Mouse (Mus musculus) 3134 (cell line): ENCODE results near the gene Tle1.
A peak's percentile ranks its signal among the peaks of the same experiment; 100 is the strongest.

Source experiments
- DNase-seq: peaks from one replicate; pipeline ENCODE4 v3.0.0-alpha.2; 2011; ENCODE audit warnings: low spot score; ENCODE audit not compliant: insufficient read length; ENCODE audit errors: extremely low read depth

Tle1 gene

GRCm38 (mm10) chr4:72200559-72201409 lies at the start of gene Tle1:
TSS of gene Tle1 (minus strand) at chr4:72200919.
- DNase-seq: peak; percentile 100

- DNase-seq: no peak
Measured at GRCm38 (mm10) chr4:72233584-72234219, 33.0 kb upstream of the Tle1 start.

- DNase-seq: no peak
Measured at GRCm38 (mm10) chr4:72232206-72232605, 31.5 kb upstream of the Tle1 start.

DNA sequence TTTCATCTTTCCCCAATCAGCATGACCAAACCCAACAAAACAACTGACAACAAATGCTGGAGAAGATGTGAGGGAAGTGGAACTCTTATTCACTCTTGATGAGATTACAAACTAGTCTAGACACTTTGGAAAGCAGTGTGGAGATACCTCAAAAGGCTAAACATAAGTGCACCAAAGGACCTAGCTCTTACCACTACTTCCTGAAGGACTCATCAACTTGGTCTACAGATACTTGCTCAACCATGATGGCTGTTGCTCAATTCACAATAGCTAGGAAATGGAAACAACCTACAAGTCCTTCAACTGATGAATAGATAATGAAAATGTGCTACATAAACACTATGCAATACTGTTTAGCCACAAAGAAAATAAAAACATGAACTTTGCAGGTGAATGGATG lies 30.1 kb upstream of the Tle1 start:
- no peak for DNase-seq

GRCm38 (mm10) chr4:72221629-72222028 lies 20.9 kb upstream of the Tle1 start:
- no peak for DNase-seq

DNA sequence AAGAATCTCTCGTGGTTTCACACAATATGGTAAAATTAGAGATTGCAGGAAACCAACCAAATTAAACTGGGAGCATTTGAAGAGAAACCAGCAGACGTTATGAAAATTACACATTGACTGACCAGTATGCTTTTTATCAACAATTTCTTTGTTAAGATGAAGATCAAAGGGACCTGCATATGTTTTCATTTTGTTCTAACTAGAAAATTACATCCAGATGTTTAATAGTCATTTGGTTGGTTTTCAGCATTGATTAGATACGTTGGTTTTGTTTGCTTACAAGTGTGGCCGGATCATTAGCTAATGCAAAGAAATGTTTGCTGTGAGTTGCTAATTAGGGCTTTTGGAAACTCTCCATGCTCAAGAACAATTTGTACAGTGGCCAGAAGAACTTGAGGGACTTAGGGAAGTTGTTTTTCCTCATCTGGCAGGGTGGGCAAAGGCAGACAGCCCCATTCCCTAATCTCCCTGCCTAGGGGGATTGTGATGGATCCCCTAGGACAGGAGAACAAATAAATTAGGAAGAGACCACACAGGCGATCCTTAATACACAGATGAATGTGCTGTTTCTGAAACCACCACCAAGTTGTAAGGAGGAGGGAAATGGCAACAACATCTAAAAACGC lies 3.8 kb upstream of the Tle1 start:
- no peak for DNase-seq

GRCm38 (mm10) chr4:72201521-72201991 lies 837 bp upstream of the Tle1 start:
- no peak for DNase-seq

DNA sequence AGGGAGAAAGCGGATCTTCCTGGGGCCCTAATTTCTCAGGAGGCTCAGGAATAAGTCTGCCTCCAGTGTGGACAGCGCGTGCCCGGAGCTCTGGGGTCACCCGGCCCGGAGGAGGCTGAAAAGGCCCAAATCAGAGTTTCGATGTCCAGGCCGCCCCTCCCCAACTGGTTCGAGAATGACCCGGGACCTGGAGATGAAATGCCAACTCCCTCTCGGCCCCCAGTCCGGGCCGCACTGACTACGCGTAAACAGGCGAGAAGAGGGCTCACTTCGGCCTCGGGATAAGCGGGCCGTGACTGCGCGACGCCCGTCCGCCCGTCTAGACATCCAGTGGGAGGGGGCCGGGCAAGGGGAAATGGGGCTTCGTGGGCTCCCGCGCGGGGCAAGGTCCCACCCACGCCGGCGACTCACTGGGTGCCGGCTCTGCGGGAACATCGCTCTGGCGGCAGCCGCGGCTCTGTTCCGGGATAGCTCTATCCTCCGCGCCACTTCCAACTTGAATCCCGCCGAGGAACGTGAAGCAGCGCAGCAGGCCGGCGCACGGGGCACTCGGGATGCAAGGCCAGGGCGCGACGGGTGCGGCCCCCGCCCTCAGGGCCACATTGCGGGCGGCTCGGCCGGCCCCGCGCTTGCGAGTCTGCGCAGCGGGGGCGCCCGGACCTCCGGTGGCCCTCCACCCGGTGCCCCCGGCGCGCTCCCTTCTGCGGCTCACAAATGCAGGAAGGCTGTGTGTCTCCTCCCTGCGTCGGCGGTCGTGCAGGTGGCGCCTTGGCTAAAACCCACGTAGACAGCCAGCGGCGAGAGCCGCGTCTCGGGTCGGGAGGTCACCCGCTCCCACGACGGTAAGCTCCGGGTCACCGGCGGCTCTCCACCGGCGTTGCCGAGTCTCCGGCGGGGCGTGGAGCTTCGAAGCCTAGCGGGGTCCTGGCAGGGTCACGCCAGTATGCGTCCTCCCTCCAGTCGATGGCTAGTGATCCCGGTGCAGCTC lies 854 bp downstream of the Tle1 start:
- DNase-seq: peak; percentile 79

DNA sequence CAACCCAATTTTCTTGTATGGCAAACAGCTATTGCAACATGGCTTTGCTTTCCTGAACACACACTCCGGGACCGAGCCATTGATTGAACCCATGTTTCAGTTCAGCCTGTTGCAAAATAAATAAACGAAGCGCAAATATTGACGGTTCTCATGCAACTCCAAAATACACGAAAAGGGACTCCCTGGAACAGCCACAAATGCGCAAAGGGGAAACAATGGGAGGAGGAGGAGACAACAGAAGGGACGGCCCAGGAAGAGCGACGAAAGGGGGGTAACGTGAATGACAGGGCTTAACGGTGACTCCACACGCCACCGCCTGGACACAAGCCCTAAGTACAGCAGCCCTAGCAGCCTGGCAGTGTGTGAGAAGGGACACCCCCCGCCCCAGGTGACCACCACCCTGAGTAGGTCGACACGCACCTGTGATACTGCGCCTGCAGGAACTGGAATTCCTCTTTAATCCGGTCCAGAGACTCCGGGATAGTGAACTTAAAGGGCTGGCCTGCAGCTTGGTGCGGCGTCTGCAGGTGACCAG lies 1.8 kb downstream of the Tle1 start:
- peak; percentile 82 for DNase-seq

DNA sequence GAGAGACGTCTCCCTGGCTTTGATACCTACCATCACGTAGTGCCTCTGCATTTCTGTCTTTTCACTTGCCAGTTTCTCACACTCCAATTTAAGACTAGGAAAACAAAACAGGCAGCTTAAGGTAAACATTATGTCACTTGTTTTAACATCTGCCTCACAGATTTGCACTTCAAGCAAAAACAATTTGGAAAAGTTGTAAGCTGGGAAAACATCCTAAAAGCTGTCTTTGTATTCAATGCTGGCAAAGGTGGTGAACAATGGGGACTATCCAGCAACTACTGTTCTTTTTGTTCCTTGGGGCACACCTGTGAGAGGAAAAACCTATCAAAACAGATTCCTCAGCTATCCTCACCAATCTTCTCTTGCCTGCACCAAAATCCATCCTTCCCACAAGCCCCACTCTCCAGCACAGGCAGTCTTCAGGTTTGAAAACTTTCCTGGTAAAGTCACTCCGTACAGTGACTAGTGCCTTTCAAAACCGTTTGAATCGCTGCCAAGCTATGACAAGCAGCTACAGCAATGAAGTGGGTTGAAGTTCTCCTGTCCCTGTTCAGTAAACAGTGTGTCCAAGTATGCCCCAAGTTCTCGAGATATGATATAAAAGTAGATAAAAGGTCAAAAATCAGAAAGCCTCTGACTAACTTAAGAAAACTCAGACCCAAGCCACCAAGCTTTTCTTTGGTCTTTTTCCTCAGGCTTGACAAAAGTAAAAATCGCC lies 2.7 kb downstream of the Tle1 start:
- peak; percentile 38 for DNase-seq

DNA sequence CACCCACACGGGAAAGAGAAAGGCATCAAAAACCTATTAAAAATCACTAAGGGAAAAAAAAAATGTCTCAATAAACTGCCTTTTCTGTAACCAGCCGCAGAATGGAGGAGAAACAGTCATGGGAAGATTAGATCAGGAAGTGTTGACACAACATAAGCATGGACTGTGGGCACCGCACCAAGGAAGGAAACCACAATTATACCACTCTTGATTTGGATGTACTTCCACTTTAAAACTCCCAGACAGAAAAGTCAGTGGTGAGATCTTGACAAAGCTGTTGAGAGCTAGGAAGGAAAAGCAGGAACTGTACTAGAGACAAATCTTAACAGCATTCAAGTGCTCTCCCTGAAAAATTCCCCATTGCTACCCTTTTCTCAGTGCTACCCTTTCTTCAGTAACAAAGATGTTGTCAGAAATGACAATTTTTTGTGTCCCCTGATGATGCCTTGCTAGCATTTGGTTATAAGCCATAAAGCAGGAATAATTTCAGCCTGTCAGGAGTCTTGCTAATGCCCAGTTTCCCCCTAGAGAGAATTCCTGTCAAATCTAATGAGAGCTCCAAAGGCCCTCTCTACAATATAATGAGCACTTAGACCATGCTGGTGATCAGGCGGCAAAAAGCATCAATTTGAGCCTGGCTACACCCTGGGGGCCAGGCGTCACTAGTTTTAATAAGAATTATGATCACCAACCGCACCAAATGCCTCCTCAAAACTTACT lies 5.4 kb downstream of the Tle1 start:
- DNase-seq: peak; percentile 42

GRCm38 (mm10) chr4:72193276-72193675 lies 7.4 kb downstream of the Tle1 start:
- DNase-seq: no peak

DNA sequence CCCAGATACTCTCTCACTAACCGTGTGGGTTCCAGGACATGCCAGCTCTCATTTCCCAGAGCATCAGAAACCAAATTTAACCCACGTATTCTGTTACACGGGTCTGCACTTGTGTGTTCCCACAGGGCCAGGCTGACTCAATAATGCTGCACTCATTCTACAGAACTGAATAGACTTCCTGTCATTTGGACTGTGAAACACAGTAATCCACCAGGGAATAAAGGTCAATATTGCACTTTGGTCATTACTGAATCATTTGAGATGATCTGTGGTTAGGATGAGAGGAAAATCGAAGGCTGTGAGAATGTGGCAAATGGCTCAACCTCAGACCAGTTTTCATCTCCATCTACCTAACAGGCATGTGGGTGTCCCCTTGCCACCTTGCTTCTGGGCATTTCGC lies 16.2 kb downstream of the Tle1 start:
- no peak for DNase-seq

GRCm38 (mm10) chr4:72182343-72182988 lies 18.3 kb downstream of the Tle1 start:
- no peak for DNase-seq

DNA sequence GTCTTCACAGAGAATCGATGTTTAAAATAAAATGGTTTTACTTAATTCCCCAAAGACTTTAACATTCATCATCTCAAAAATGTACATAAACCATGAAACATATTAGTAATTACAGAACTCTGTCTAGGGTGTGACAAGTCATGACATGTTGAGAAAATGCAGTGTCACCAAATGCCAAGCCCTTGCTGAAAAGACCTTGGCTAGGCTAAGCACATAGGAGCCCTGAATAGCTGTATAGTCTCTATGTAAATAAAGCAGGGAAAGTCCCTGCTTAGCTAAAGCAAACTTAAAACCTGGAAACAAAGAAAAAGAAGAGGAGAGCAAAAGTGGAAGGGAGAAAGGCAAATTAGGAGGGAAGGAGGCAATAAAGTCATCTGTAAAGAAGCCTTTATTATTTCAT lies 24.8 kb downstream of the Tle1 start:
- no peak for DNase-seq

- DNase-seq: no peak
Measured at GRCm38 (mm10) chr4:72168267-72168666, 32.5 kb downstream of the Tle1 start.

GRCm38 (mm10) chr4:72167761-72168229 lies 32.9 kb downstream of the Tle1 start:
- no peak for DNase-seq

DNA sequence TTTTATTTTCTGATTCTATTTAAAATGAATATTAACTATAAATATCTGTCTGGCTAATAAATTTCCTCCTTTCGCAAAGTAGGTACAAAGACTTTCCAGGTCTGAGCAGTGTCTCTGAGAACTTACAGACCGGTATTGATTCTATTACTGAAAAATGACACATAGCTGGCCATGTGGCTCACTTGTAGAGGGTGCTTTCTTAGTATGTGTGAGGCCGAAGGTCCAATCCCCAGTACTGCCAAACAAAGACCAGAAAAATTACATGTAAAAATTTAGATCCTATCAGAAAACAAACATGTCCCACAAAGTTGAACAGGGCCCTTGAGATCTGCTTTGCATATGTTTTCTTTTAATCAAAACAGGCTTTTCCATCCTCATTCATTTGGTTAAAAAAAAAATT lies 33.5 kb downstream of the Tle1 start:
- DNase-seq: no peak
